Mouse (Mus musculus) E14TG2a.4 (cell line): Measurements from ENCODE around the gene Grin1.

ENCODE experiments used
- CTCF ChIP-seq: conservative IDR thresholded peaks from 2 replicates; pipeline ENCODE4 v1.5.1; 2014; ENCODE audit warnings: low read length
- NANOG ChIP-seq: IDR thresholded peaks from 2 replicates; pipeline ENCODE4 v1.6.1; 2014; ENCODE audit warnings: borderline replicate concordance, low read length, mixed read lengths

GRCm38 (mm10) chr2:25303452-25303851, 15.5 kb downstream of the Grin1 start:
- TF ChIP-seq CTCF = no peak
- no peak for TF ChIP-seq NANOG
